Mouse (Mus musculus) thymus, adult 2 months (tissue): ENCODE results near the gene March10.

Experiments used
- CTCF ChIP-seq: fragments of 200-500 bp; IDR thresholded peaks from 2 replicates; pipeline ENCODE4 v1.5.1; 2012; ENCODE audit warnings: mild to moderate bottlenecking, control low read depth, low read length, moderate library complexity, borderline replicate concordance; ENCODE audit not compliant: control insufficient read depth, poor library complexity, insufficient read depth; ENCODE audit errors: extremely low read depth
- POLR2A ChIP-seq: fragments of 200-500 bp; IDR thresholded peaks from 2 replicates; pipeline ENCODE4 v1.6.1; 2012; ENCODE audit warnings: mild to moderate bottlenecking, low read length, control low read depth, moderate library complexity; ENCODE audit not compliant: control insufficient read depth, poor library complexity, insufficient read depth; ENCODE audit errors: extremely low read depth

- no peak for TF ChIP-seq POLR2A
- no peak for TF ChIP-seq CTCF
Observed at GRCm38 (mm10) chr11:105484993-105485392, 28.5 kb upstream of the March10 start.
